27 mouse cellular contexts compared by ENCODE assay signal in genomic region chr14:75168501-75168900, GRCm38 (mm10). TPM values are rescaled to one million over a fixed set of nuclear protein-coding genes. Genes with fewer than 3 reads are reported as not detected.
DNase-seq lines count a peak whose midpoint lies in the region; ATAC-seq and TF ChIP-seq lines count a peak whose summit lies in the region.
"Had no signal": no experiment of that assay in that cellular context is flagged by ENCODE, and none has a peak within 500 bp of the region (broad histone marks: within the 10 kb centered on the region; RNA-seq: fewer than 3 reads in every experiment).

No protein-coding gene starts in this region.

- H3K27ac ChIP-seq in MEL (ENCODE audit: control insufficient read depth, low read depth, low read length) = no peak overlapping the region
- H3K27ac ChIP-seq in lung, postnatal 0 days (ENCODE audit: low read length) = no peak overlapping the region
- H3K27ac ChIP-seq: embryonic facial prominence, embryonic 10.5 days; forebrain, embryonic 13.5 days; gastrocnemius, adult 2 months; heart, adult 2 months; heart, embryonic 15.5 days; hindbrain, embryonic 12.5 days had no signal

- TF ChIP-seq CTCF in MEL (IDR thresholded peaks at IDR 0.05 in 2 of 3, conservative IDR thresholded peaks at IDR 0.05 in 1 of 3; ENCODE audit: control insufficient read depth in 1 of 3, insufficient read depth in 1 of 3, low read depth in 2 of 3, low read length in 3 of 3, poor library complexity in 1 of 3, severe bottlenecking in 1 of 3) = no peak
- no peak for TF ChIP-seq CTCF in lung, postnatal 0 days (IDR thresholded peaks at IDR 0.05)

- peak; percentile 73 for ATAC-seq in granulocyte monocyte progenitor cell, adult 5-6 weeks (replicated peaks; ENCODE audit: poor library complexity, severe bottlenecking)
- peak; percentile 72 for ATAC-seq in megakaryocyte progenitor cell, adult 5-6 weeks (replicated peaks; ENCODE audit: poor library complexity)
- no peak for ATAC-seq in inflammation-experienced regulatory T-cells, adult 6 months
- ATAC-seq in lung, postnatal 0 days = no peak
- ATAC-seq: activated CD4-positive, CD25-positive, alpha-beta regulatory T cell, adult 4 months; forebrain, embryonic 13.5 days; forebrain, postnatal 0 days; hindbrain, embryonic 16.5 days; Patski had no signal

- no peaks in the 10 kb centered on the region for H3K27me3 ChIP-seq in MEL (ENCODE audit: control insufficient read depth in 1 of 2, insufficient read depth in 2 of 2, low read length in 2 of 2)
- no peaks in the 10 kb centered on the region for H3K27me3 ChIP-seq in lung, postnatal 0 days (replicated peaks; ENCODE audit: insufficient read depth, low read length)
- H3K27me3 ChIP-seq: forebrain, embryonic 13.5 days; heart, embryonic 15.5 days; hindbrain, embryonic 12.5 days had no signal

- TF ChIP-seq RAD21 in MEL (IDR thresholded peaks at IDR 0.05; ENCODE audit: low read depth, low read length) = no peak

- no peak overlapping the region for H3K4me2 ChIP-seq in lung, postnatal 0 days (replicated peaks; ENCODE audit: low read depth, low read length)
- H3K4me2 ChIP-seq: forebrain, embryonic 13.5 days; heart, embryonic 11.5 days; heart, embryonic 15.5 days; hindbrain, embryonic 12.5 days had no signal

- no peak for TF ChIP-seq EP300 in MEL (IDR thresholded peaks at IDR 0.05; ENCODE audit: low read depth in 1 of 2, low read length in 2 of 2)
- TF ChIP-seq EP300 in lung, postnatal 0 days (IDR thresholded peaks at IDR 0.05) = no peak

- no peaks in the 10 kb centered on the region for H3K79me2 ChIP-seq in MEL (ENCODE audit: control insufficient read depth, insufficient read depth, low read length, poor library complexity)

- 58% methylated on average over 3 of the region's 3 CpGs for WGBS in lung, postnatal 0 days

- H3K36me3 ChIP-seq in MEL (ENCODE audit: control insufficient read depth in 1 of 2, insufficient read depth in 2 of 2, low read length in 2 of 2) = peaks cover 0 to 14% of the 10 kb centered on the region in 2 experiments; a peak in 2 of 4 replicates
- H3K36me3 ChIP-seq in lung, postnatal 0 days (ENCODE audit: insufficient read depth, low read length) = no peaks in the 10 kb centered on the region
- H3K36me3 ChIP-seq: embryonic facial prominence, embryonic 10.5 days; heart, embryonic 15.5 days; hindbrain, embryonic 12.5 days had no signal

- peak; percentile 53 for DNase-seq in MEL (ENCODE audit: low read depth, low spot score)
- no peak for DNase-seq in lung, postnatal 0 days (ENCODE audit: low spot score)
- DNase-seq in thymus, postnatal 25 days = no peak
- DNase-seq: adrenal gland, postnatal 14 days; cerebellum, adult 18-20 months; cerebellum, adult 9-11 months; cerebellum, postnatal 36 days; forebrain, postnatal 0 days; gastrocnemius, adult 2 months; gastrocnemius, postnatal 25 days; heart, adult 2 months; heart, postnatal 36 days had no signal

- H3K9ac ChIP-seq in MEL (ENCODE audit: control insufficient read depth, low read depth, low read length, poor library complexity, severe bottlenecking) = no peak overlapping the region
- no peak overlapping the region for H3K9ac ChIP-seq in lung, postnatal 0 days (replicated peaks; ENCODE audit: low read depth)
- H3K9ac ChIP-seq: forebrain, embryonic 13.5 days; forebrain, postnatal 0 days; heart, embryonic 15.5 days; hindbrain, embryonic 12.5 days had no signal

- no peaks in the 10 kb centered on the region for H3K9me3 ChIP-seq in MEL (replicated peaks; ENCODE audit: insufficient read depth, low read length)
- H3K9me3 ChIP-seq in lung, postnatal 0 days (ENCODE audit: low read length) = no peaks in the 10 kb centered on the region
- H3K9me3 ChIP-seq: embryonic facial prominence, embryonic 10.5 days; forebrain, embryonic 13.5 days; heart, embryonic 15.5 days; hindbrain, embryonic 12.5 days had no signal

- H3K4me1 ChIP-seq in MEL (ENCODE audit: control insufficient read depth in 1 of 2, insufficient read depth in 2 of 2, low read length in 2 of 2) = peaks cover 1 to 9% of the 10 kb centered on the region in 2 experiments; a peak in 2 of 4 replicates
- peaks cover 7% of the 10 kb centered on the region; the same call in 1 of the 2 replicates for H3K4me1 ChIP-seq in lung, postnatal 0 days (ENCODE audit: insufficient read depth, low read depth, low read length)
- H3K4me1 ChIP-seq: embryonic facial prominence, embryonic 10.5 days; forebrain, embryonic 13.5 days; hindbrain, embryonic 12.5 days had no signal

- TF ChIP-seq POLR2A in MEL (IDR thresholded peaks at IDR 0.05; ENCODE audit: control insufficient read depth in 1 of 2, insufficient read depth in 1 of 2, low read depth in 1 of 2, low read length in 2 of 2, poor library complexity in 1 of 2) = no peak

- H3K4me3 ChIP-seq in MEL (ENCODE audit: control insufficient read depth in 1 of 2, insufficient read depth in 1 of 2, low read depth in 2 of 2, low read length in 2 of 2) = no peak overlapping the region
- no peak overlapping the region for H3K4me3 ChIP-seq in lung, postnatal 0 days (ENCODE audit: low read depth, low read length)
- H3K4me3 ChIP-seq: embryonic facial prominence, embryonic 10.5 days; forebrain, embryonic 13.5 days; gastrocnemius, adult 2 months; heart, adult 2 months; heart, embryonic 15.5 days; hindbrain, embryonic 12.5 days had no signal

TF ChIP-seq in MEL, 35 proteins besides CTCF, POLR2A, EP300 and RAD21:
- TF ChIP-seq RCOR1 (IDR thresholded peaks at IDR 0.05; ENCODE audit: low read depth, low read length) (no peak), KAT2A (conservative IDR thresholded peaks at IDR 0.05; ENCODE audit: low read depth, low read length) (no peak), ZNF384 (IDR thresholded peaks at IDR 0.05; ENCODE audit: low read depth, low read length) (peak; percentile 79), ELF1 (IDR thresholded peaks at IDR 0.05; ENCODE audit: low read depth, low read length) (peak; percentile 41; the same call in 1 of the 2 replicates)

RNA-seq across cellular contexts. Expression of gene Lcp1, which starts 37.6 kb away (rescaled TPM):
- total RNA-seq in MEL (2012; rRNA removed) = 11.0 and 23.7 TPM in 2 replicates
- 10 to 100 TPM in 1 of 2 experiments, not detected in 1; 20.3 TPM for polyA plus RNA-seq in MEL (2012; ENCODE audit: insufficient read depth in 1 of 2, insufficient read length in 2 of 2, low read depth in 1 of 2, low replicate concordance in 2 of 2, missing spikeins in 1 of 2)
- 450 and 461 TPM in 2 replicates for total RNA-seq in granulocyte monocyte progenitor cell, adult 5-6 weeks (2014; fragmentation: Nextera tagmentation)
- total RNA-seq in granulocyte monocyte progenitor cell, adult 5-6 weeks (2017) = 316 and 346 TPM in 2 replicates
- total RNA-seq in megakaryocyte progenitor cell, adult 5-6 weeks (2015) = 524 and 595 TPM in 2 replicates
- 311 and 321 TPM in 2 replicates for total RNA-seq in megakaryocyte progenitor cell, adult 5-6 weeks (2017)
- polyA plus RNA-seq in inflammation-experienced regulatory T-cells, adult 6 months (2017; shearing (Covaris generic)) = 1,000 to 10,000 TPM; 1,283 to 1,916 (median 1,300) TPM
- polyA plus RNA-seq in lung, postnatal 0 days (2015; fragmentation: Nextera tagmentation; extraction: Ambion mirVana) = 73.7 and 89.5 TPM in 2 replicates

RNA-seq across cellular contexts. Expression of gene Lrrc63, which starts 37.8 kb away (rescaled TPM):
- total RNA-seq in MEL (2012; rRNA removed) = not detected in 2 replicates
- not detected for polyA plus RNA-seq in MEL (2012; ENCODE audit: insufficient read depth in 1 of 2, insufficient read length in 2 of 2, low read depth in 1 of 2, low replicate concordance in 2 of 2, missing spikeins in 1 of 2)
- not detected in 2 replicates for total RNA-seq in granulocyte monocyte progenitor cell, adult 5-6 weeks (2014; fragmentation: Nextera tagmentation)
- not detected in 2 replicates for total RNA-seq in granulocyte monocyte progenitor cell, adult 5-6 weeks (2017)
- 0.12 and 0.27 TPM in 2 replicates for total RNA-seq in megakaryocyte progenitor cell, adult 5-6 weeks (2015)
- 0.17 TPM in 1 of 2 replicates, not detected in the other for total RNA-seq in megakaryocyte progenitor cell, adult 5-6 weeks (2017)
- not detected for polyA plus RNA-seq in inflammation-experienced regulatory T-cells, adult 6 months (2017; shearing (Covaris generic))
- 0.06 and 0.17 TPM in 2 replicates for polyA plus RNA-seq in lung, postnatal 0 days (2015; fragmentation: Nextera tagmentation; extraction: Ambion mirVana)
- total RNA-seq: adrenal gland, adult 18-20 months; adrenal gland, postnatal 14 days; forebrain, postnatal 0 days; gastrocnemius, adult 2 months; gastrocnemius, postnatal 25 days; heart, adult 2 months; heart, postnatal 36 days had no signal
- polyA plus RNA-seq: activated CD4-positive, CD25-positive, alpha-beta regulatory T cell, adult 4 months; C2C12; embryonic facial prominence, embryonic 10.5 days; embryonic facial prominence, embryonic 14.5 days; forebrain, postnatal 0 days; heart, embryonic 11.5 days; heart, embryonic 15.5 days; intestine, embryonic 14.5 days; Patski had no signal

Comparison
In these comparisons a context has a peak if more than half of its experiments do, and no peak if none do; other contexts are left out.
1. ATAC-seq: peak in granulocyte monocyte progenitor cell, adult 5-6 weeks (single experiment) and megakaryocyte progenitor cell, adult 5-6 weeks (single experiment); none in inflammation-experienced regulatory T-cells, adult 6 months (single experiment) and lung, postnatal 0 days (single experiment).
2. RNA of gene Lcp1, which starts 37.6 kb away (total RNA-seq): 311 to 595 TPM in megakaryocyte progenitor cell, adult 5-6 weeks and 316 to 461 TPM in granulocyte monocyte progenitor cell, adult 5-6 weeks; 11.0 to 23.7 TPM in MEL; every median in the first group is over 10 times any median in the second.